ENCODE assay signal across 8 mouse cellular contexts in the genomic region with DNA sequence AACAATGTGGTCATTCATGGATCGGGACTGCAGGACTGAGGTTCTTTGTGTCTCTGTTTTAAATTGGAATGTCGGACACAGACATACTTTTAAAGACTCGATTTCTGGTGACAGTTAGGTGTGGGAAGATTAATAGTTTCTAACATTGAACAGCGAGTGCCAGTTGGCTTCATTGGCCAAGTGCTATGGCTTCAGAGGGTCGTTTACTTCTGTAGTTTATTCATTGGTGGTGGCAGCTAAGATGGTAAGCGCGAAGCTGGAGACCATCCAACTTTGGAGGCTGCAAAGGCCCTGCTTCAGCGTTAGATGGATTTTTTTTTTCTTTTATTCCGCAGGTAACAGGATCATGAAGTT. TPM values are rescaled to one million over a fixed set of nuclear protein-coding genes. Genes with fewer than 3 reads are reported as not detected.
DNase-seq lines count a peak whose midpoint lies in the region; ATAC-seq and TF ChIP-seq lines count a peak whose summit lies in the region.

No protein-coding gene starts in this region.

- no peak for ATAC-seq in cerebellum, adult (ENCODE audit: insufficient number of reproducible peaks, low FRiP score, low TSS enrichment)
- ATAC-seq in heart, postnatal 0 days (ENCODE audit: insufficient read depth, low read depth): no peak
- ATAC-seq in liver, embryonic 12.5 days: no peak

- H3K27ac ChIP-seq in heart, postnatal 0 days (ENCODE audit: low read depth): peak overlapping the region; percentile 79
- H3K27ac ChIP-seq in liver, embryonic 12.5 days: peak overlapping the region; percentile 66

- H3K36me3 ChIP-seq in heart, postnatal 0 days (replicated peaks; ENCODE audit: control insufficient read depth, insufficient read depth, low read length): no peaks in the 10 kb centered on the region; the same call in 1 of the 2 replicates
- H3K36me3 ChIP-seq in liver, embryonic 12.5 days: no peaks in the 10 kb centered on the region

- no peaks in the 10 kb centered on the region for H3K27me3 ChIP-seq in heart, postnatal 0 days (ENCODE audit: control insufficient read depth, insufficient read depth, low read length)
- no peaks in the 10 kb centered on the region for H3K27me3 ChIP-seq in liver, embryonic 12.5 days (replicated peaks)

- peak overlapping the region; percentile 62 for H3K4me2 ChIP-seq in heart, postnatal 0 days (ENCODE audit: low read depth, low read length)
- H3K4me2 ChIP-seq in liver, embryonic 12.5 days: peak overlapping the region; percentile 92

- peak overlapping the region; percentile 68 for H3K9ac ChIP-seq in heart, postnatal 0 days (replicated peaks; ENCODE audit: low read depth, low read length)
- H3K9ac ChIP-seq in liver, embryonic 12.5 days: peak overlapping the region; percentile 74

- WGBS in heart, postnatal 0 days: 2% methylated on average over 9 of the region's 9 CpGs
- 5% methylated on average over 9 of the region's 9 CpGs for WGBS in liver, embryonic 12.5 days (ENCODE audit: insufficient replicate concordance)

- peak; percentile 25 to 46 for DNase-seq in cerebellum, adult 18-20 months
- DNase-seq in right cerebral cortex, postnatal 10 days (ENCODE audit: low spot score in 2 of 2): peak; percentile 54 to 64
- no peak for DNase-seq in right cerebral cortex, postnatal 25 days
- DNase-seq in heart, postnatal 0 days (ENCODE audit: low spot score): peak; percentile 38
- no peak for DNase-seq in ovary, postnatal 10 days (ENCODE audit: low spot score)
- no peak for DNase-seq in gastrocnemius, postnatal 25 days

- TF ChIP-seq EP300 in heart, postnatal 0 days (IDR thresholded peaks at IDR 0.05; ENCODE audit: low read depth): no peak

- H3K4me1 ChIP-seq in heart, postnatal 0 days (ENCODE audit: control insufficient read depth, insufficient read depth): peaks cover 4% of the 10 kb centered on the region; the same call in 1 of the 2 replicates
- H3K4me1 ChIP-seq in liver, embryonic 12.5 days: peaks cover 22% of the 10 kb centered on the region

- H3K9me3 ChIP-seq in heart, postnatal 0 days (replicated peaks; ENCODE audit: control insufficient read depth, low read length): no peaks in the 10 kb centered on the region
- H3K9me3 ChIP-seq in liver, embryonic 12.5 days (replicated peaks): no peaks in the 10 kb centered on the region

- peak overlapping the region; percentile 74 for H3K4me3 ChIP-seq in heart, postnatal 0 days (ENCODE audit: low read depth, low read length)
- peak overlapping the region; percentile 75 for H3K4me3 ChIP-seq in liver, embryonic 12.5 days

- no peak for TF ChIP-seq CTCF in heart, postnatal 0 days (IDR thresholded peaks at IDR 0.05; ENCODE audit: low read depth)

RNA-seq across cellular contexts. Expression of gene Papss1, which starts 0.7 kb away (rescaled TPM):
- 28.2 and 32.3 TPM in 2 replicates for total RNA-seq in heart, postnatal 0 days (2014; rRNA removed; ENCODE audit: low replicate concordance)
- 22.0 and 22.6 TPM in 2 replicates for polyA plus RNA-seq in heart, postnatal 0 days (2015; fragmentation: Nextera tagmentation; extraction: Ambion mirVana)
- 14.4 and 15.1 TPM in 2 replicates for polyA plus RNA-seq in liver, embryonic 12.5 days (2016; fragmentation: Nextera tagmentation; extraction: Ambion mirVana)
- total RNA-seq in gastrocnemius, postnatal 25 days (2021): 1 to 10 TPM; 6.2 to 6.8 TPM

Comparison
In these comparisons a context has a peak if more than half of its experiments do, and no peak if none do; other contexts are left out.
1. DNase-seq: peak in cerebellum, adult 18-20 months (2 of 2), right cerebral cortex, postnatal 10 days (2 of 2) and heart, postnatal 0 days (single experiment); none in right cerebral cortex, postnatal 25 days (single experiment), ovary, postnatal 10 days (single experiment) and gastrocnemius, postnatal 25 days (single experiment).